Mouse (Mus musculus) CH12.LX (cell line): ENCODE measurements at regions not wholly inside any gene's neighbourhood (a gene's known extent, or its start where the extent isn't known, plus 50 kb on each side); places are given as distances from the start of the nearest gene placed in this dataset.

ENCODE experiments used
- CHD2 ChIP-seq: IDR thresholded peaks from 2 replicates; pipeline ENCODE4 v1.6.1; 2011; ENCODE audit warnings: low read length, improper control_type of control experiment
- CTCF ChIP-seq, 2 experiments: IDR thresholded peaks in 1 of 2; conservative IDR thresholded peaks in 1 of 2; 2 replicates each; pipeline ENCODE4 v1.5.1; 2011 to 2012; ENCODE audit warnings: low read depth in 2 of 2, low read length in 2 of 2, improper control_type of control experiment in 1 of 2, inconsistent platforms in 1 of 2, mild to moderate bottlenecking in 1 of 2, moderate library complexity in 1 of 2
- E2F4 ChIP-seq: IDR thresholded peaks from 2 replicates; pipeline ENCODE4 v1.6.1; 2011; ENCODE audit warnings: low read depth, low read length, improper control_type of control experiment; ENCODE audit not compliant: insufficient replicate concordance
- EP300 ChIP-seq: IDR thresholded peaks from 2 replicates; pipeline ENCODE4 v1.6.1; 2011; ENCODE audit warnings: low read length, improper control_type of control experiment
- HCFC1 ChIP-seq: IDR thresholded peaks from 2 replicates; pipeline ENCODE4 v1.6.1; 2012; ENCODE audit warnings: low read depth, mild to moderate bottlenecking, inconsistent platforms, low read length, improper control_type of control experiment
- MEF2A ChIP-seq: IDR thresholded peaks from 2 replicates; pipeline ENCODE4 v1.6.1; 2014; ENCODE audit warnings: low read depth, mild to moderate bottlenecking, inconsistent platforms, low read length, improper control_type of control experiment, borderline replicate concordance
- NELFE ChIP-seq: IDR thresholded peaks from 2 replicates; pipeline ENCODE4 v1.6.1; 2011; ENCODE audit warnings: low read depth, low read length, improper control_type of control experiment
- POLR2A ChIP-seq: IDR thresholded peaks from 2 replicates; pipeline ENCODE4 v1.6.1; 2011; ENCODE audit warnings: low read depth, mild to moderate bottlenecking, improper control_type of control experiment, low read length
- TCF12 ChIP-seq: IDR thresholded peaks from 2 replicates; pipeline ENCODE4 v1.6.1; 2014; ENCODE audit warnings: low read depth, mild to moderate bottlenecking, inconsistent platforms, low read length, improper control_type of control experiment
- USF2 ChIP-seq: conservative IDR thresholded peaks from 2 replicates; pipeline ENCODE4 v1.6.1; 2011; ENCODE audit warnings: low read depth, low read length, improper control_type of control experiment
- ZNF384 ChIP-seq: IDR thresholded peaks from 2 replicates; pipeline ENCODE4 v1.6.1; 2012; ENCODE audit warnings: low read depth, low read length, improper control_type of control experiment, inconsistent platforms

- TF ChIP-seq HCFC1, result no peak
- TF ChIP-seq USF2, result no peak
- no peak for TF ChIP-seq MEF2A
- no peak for TF ChIP-seq TCF12
- no peak for TF ChIP-seq POLR2A
- TF ChIP-seq CTCF (conservative IDR thresholded peaks at IDR 0.05 in 1 of 2, IDR thresholded peaks at IDR 0.05 in 1 of 2; ENCODE audit: low read depth in 2 of 2, low read length in 2 of 2), result no peak
- TF ChIP-seq CHD2, result no peak
- no peak for TF ChIP-seq NELFE
- no peak for TF ChIP-seq E2F4
- no peak for TF ChIP-seq EP300
- TF ChIP-seq ZNF384, result no peak
Measured at GRCm38 (mm10) chr9:117922992-117923391, 117.3 kb upstream of the Azi2 start.
